Mouse (Mus musculus) left cerebral cortex, adult 2 months (tissue): ENCODE results near the gene Sgsh. TPM values are rescaled to one million over a fixed set of nuclear protein-coding genes. Genes with fewer than 3 reads are reported as not detected.

Experiments used
- DNase-seq, 2 experiments: peaks; one replicate each; pipeline ENCODE4 v3.0.0; 2021 to 2022; ENCODE audit warnings: low spot score in 2 of 2, mixed read lengths in 1 of 2; ENCODE audit errors: extremely low spot score in 1 of 2
- H3K27ac ChIP-seq: fragments of 200-600 bp; 2 replicates; pipeline ENCODE4 v1.8.1; 2022
- H3K4me3 ChIP-seq: fragments of 200-600 bp; 2 replicates; pipeline ENCODE4 v1.8.1; 2022
- CTCF ChIP-seq: fragments of 200-600 bp; IDR thresholded peaks from 2 replicates; pipeline ENCODE4 v1.8.1; 2022; ENCODE audit warnings: antibody characterized with exemption, mild to moderate bottlenecking, moderate library complexity
- intact Hi-C: fragments of 180-260 bp; cut with DNase I; formaldehyde crosslinking; loops from one replicate; pipeline ENCODE4 v1.15.1; 2025
- long read RNA-seq, 2 experiments: library from polyadenylated mRNA; stranded (forward); transcript quantifications; one replicate each; pipeline ENCODE4 v2.0.0; 2021; ENCODE audit warnings: borderline mapping rate in 2 of 2
- total RNA-seq, 2 experiments: library from RNA; stranded (reverse); gene quantifications; 2 replicates each; pipeline ENCODE4 v1.2.3; 2021

Sgsh gene
- total RNA-seq, result 1 to 10 TPM; 4.6 to 5.0 TPM
- long read RNA-seq, experiment 1, full-length matches to known transcripts, result 3 of 8 reads
- long read RNA-seq, experiment 1, partial matches to known transcripts, result 0 of 8 reads
- long read RNA-seq, experiment 1, other reads (novel, unspliced or antisense), result 5 of 8 reads
- long read RNA-seq, experiment 2, full-length matches to known transcripts, result 4 of 7 reads
- long read RNA-seq, experiment 2, partial matches to known transcripts, result 0 of 7 reads
- long read RNA-seq, experiment 2, other reads (novel, unspliced or antisense), result 3 of 7 reads

DNA sequence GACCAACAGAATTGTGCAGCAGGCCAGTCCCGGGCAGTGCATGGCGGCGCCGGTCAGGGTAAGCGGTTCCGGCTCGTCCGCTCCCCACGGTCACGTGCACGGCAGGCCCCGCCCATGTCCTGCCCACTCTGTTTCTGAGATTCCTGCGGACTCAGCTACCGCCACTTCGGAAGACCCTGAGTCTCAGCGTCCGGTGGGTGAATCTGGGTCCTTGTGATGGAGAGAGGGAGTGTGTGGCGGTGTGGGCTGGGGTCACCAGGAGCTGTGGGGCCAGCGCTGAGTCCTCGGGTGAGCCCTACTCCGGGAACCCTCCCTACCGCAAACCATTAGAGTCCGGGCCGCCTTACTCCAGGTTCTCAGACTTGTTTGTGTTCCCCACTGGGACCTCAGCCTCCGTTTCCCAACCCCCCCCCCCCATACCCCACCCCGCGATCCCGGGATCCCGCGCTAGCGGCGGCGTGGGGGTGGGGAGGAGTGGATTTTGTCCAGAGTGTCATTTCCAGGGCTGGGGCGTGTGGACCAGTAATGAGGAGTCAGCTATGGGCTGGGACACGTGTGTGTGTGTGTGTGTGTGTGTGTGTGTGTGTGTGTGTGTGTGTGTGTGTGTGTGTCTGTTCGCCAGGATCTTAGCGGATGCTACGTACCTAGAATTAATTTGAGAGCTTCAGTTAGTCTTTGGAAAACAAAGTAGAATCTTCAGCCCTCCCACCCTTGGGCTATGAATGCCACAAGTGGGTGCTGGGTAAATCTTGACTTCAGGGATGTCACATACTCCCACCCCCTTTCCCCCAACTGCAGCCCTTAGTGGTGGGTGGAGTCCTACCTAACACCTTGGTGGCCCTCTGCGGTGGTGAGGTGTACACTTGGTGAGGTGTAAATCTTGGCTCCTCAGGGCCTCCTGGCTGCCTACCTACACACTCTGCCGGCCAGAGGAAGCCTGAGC, at the start of gene Sgsh, which contains the start of gene Slc26a11:
Gene Sgsh, minus strand, starts transcription at position 94 of the 943 bp plus-strand sequence.
Gene Slc26a11, plus strand, starts transcription at position 115 of the 943 bp plus-strand sequence.
- TF ChIP-seq CTCF, result no peak
- peak; percentile 70 to 78 for DNase-seq
- intact Hi-C loops, result no loop called here
- Histone ChIP-seq H3K27ac (peak within 1 kb of the TSS; percentile 80), H3K4me3 (peak within 1 kb of the TSS; percentile 61)

- no peak for DNase-seq
- intact Hi-C loops, result no loop called here
- peak; percentile 57 for TF ChIP-seq CTCF
Measured at GRCm38 (mm10) chr11:119404627-119405026, 49.3 kb upstream of the Sgsh start.

DNA sequence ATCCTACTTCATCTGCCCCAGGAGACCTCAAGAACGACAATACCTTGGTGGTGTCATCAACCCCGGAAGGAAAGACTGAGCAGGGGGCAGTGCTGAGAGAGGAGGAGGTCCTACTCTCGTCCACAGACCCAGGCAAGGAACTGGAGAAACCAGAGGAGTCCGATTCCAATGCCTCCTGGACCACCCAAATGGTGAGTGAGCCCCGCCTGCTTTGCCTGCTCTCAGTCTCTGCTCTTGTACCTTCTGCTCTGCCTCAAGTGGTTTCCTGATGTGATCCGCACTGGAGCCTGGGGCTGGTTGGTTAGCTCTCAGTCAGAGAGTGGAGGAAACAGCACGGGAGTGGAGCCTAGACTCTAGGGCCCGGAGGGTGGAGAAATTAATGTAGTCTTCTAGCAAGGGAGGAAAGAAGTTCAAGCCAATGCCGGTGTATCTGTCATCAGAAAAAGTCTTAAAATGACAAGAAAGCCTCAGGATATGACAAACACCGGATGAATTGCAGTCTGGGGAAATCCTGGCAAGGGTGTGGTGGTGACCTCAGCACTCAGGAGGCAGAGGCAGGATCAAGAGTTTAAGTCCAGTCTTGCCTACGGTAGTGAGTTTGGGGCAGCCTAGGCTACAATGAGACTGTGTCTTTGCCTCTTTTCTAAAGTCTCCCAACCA, 47.3 kb upstream of the Sgsh start:
- DNase-seq, result no peak
- Histone ChIP-seq H3K4me3 (no peak overlapping the region), H3K27ac (no peak overlapping the region)
- intact Hi-C loops, result no loop called here
- TF ChIP-seq CTCF, result no peak

More at GRCm38 (mm10) chr11:119404627-119405026, 49.3 kb upstream of the Sgsh start:
- Histone ChIP-seq H3K4me3 (no peak overlapping the region), H3K27ac (no peak overlapping the region)

- Histone ChIP-seq H3K27ac (no peak overlapping the region), H3K4me3 (no peak overlapping the region)
- no peak for TF ChIP-seq CTCF
- intact Hi-C loops, result no loop called here
- DNase-seq, result no peak
Measured at GRCm38 (mm10) chr11:119396461-119396860, 41.1 kb upstream of the Sgsh start.

GRCm38 (mm10) chr11:119395931-119396330, 40.6 kb upstream of the Sgsh start:
- no peak overlapping the region for H3K4me3 ChIP-seq
- no peak overlapping the region for H3K27ac ChIP-seq
- TF ChIP-seq CTCF, result no peak
- DNase-seq, result no peak
- intact Hi-C loops, result no loop called here

DNA sequence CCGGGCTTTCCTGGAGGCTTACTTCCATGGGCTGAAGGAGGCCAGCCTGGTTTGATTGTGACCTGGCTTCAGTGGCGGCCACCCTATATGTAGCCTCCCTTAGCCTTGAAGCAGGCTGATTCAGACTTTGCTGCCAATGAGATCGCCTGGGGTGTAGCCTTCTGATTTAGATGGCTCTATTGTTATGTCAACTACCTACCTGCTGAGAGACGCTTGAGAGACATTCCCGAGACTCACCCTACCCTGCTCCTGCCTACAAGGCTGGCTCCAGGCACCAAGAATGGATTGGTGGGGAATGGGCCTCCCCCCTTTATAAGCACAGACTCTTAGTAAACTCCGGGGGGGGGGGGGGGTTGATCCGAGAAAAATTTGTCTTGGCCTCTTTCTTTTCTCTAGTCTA, 40.1 kb upstream of the Sgsh start:
- H3K27ac ChIP-seq, result no peak overlapping the region
- no peak for TF ChIP-seq CTCF
- intact Hi-C loops, result no loop called here
- no peak for DNase-seq
- H3K4me3 ChIP-seq, result no peak overlapping the region

GRCm38 (mm10) chr11:119394210-119394609, 38.9 kb upstream of the Sgsh start:
- no peak for DNase-seq
- intact Hi-C loops, result no loop called here

DNA sequence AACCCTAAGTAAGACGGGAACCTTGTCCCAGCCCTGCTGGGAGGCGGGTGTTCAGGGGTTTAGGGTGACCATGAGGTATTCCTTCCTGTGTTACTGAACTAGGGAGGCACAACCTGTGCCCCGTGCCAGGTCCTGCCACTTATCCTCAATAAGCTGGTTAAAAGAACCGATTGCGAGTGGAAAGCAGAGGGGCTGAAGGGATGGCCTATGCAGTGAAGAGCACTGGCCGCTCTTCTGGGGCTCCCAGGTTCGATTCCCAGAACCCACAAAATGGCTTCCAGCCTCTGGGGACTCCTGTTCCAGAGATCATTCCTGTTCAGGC, 38.1 kb upstream of the Sgsh start:
- H3K4me3 ChIP-seq, result peak overlapping the region; percentile 61
- intact Hi-C loops, result no loop called here

More at GRCm38 (mm10) chr11:119394210-119394609, 38.9 kb upstream of the Sgsh start:
- no peak overlapping the region for H3K4me3 ChIP-seq
- no peak for TF ChIP-seq CTCF
- no peak overlapping the region for H3K27ac ChIP-seq

GRCm38 (mm10) chr11:119392800-119393482, 37.6 kb upstream of the Sgsh start, which contains the start of gene Rnf213:
Rnf213 (plus strand) TSS chr11:119393100.
- peak within 1 kb of the TSS; percentile 47 for H3K27ac ChIP-seq
- DNase-seq, result peak; percentile 16 to 23
- H3K4me3 ChIP-seq, result peak within 1 kb of the TSS; percentile 61
- intact Hi-C loops, result no loop called here
- peak; percentile 33 for TF ChIP-seq CTCF

More for the DNA sequence above, 38.1 kb upstream of the Sgsh start:
- TF ChIP-seq CTCF, result no peak
- peak overlapping the region; percentile 47 for H3K27ac ChIP-seq
- no peak for DNase-seq

GRCm38 (mm10) chr11:119392001-119392614, 36.8 kb upstream of the Sgsh start:
- Histone ChIP-seq H3K4me3 (no peak overlapping the region), H3K27ac (no peak overlapping the region)
- DNase-seq, result no peak
- no peak for TF ChIP-seq CTCF
- intact Hi-C loops, result no loop called here
